Mouse (Mus musculus) G1E (cell line): ENCODE data around the gene Fuca1.
A peak's percentile ranks its signal among the peaks of the same experiment; 100 is the strongest.

Experiments
- CTCF ChIP-seq: IDR thresholded peaks from 2 replicates; pipeline ENCODE4 v1.5.1; 2012; ENCODE audit warnings: low read depth, low read length, inconsistent platforms, mixed read lengths
- POLR2AphosphoS5 ChIP-seq: IDR thresholded peaks from 2 replicates; pipeline ENCODE4 v1.6.1; 2012; ENCODE audit warnings: low read depth, low read length, inconsistent platforms; ENCODE audit not compliant: insufficient replicate concordance
- TAL1 ChIP-seq: conservative IDR thresholded peaks from 2 replicates; pipeline ENCODE4 v1.6.1; 2012; ENCODE audit warnings: low read depth, low read length, inconsistent platforms, mixed read lengths

DNA sequence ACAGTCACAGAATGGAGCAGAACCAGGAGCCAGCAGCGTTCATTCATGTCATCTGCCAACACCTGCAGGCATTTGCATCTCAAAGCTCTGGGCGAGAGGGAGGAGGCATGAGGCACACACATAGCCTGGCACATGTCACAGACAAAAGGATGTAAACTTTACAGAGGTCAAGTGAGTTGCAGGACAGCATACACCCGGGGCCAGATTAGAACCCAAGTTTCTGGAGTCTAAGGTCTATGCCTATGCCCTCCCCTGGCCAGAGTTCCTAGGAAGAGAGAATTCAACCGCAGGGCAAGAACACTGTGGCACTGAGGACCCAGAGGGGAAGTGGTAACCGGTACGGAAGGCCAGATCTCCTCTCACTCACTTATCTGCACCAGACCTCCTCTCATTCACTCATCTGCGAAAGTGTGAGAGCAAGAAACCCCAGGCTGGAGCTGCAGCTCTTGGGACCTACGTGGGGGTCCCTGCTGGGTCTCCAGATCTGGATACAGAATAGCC lies 25.4 kb upstream of the Fuca1 start, which contains the start of gene Cnr2:
- no peak for TF ChIP-seq CTCF
- no peak for TF ChIP-seq POLR2AphosphoS5
- TF ChIP-seq TAL1 = 0 out of 2 replicates have a peak, but pooled peaks have one; percentile 7
